ENCODE assay signal across 8 mouse cellular contexts in the genomic region with DNA sequence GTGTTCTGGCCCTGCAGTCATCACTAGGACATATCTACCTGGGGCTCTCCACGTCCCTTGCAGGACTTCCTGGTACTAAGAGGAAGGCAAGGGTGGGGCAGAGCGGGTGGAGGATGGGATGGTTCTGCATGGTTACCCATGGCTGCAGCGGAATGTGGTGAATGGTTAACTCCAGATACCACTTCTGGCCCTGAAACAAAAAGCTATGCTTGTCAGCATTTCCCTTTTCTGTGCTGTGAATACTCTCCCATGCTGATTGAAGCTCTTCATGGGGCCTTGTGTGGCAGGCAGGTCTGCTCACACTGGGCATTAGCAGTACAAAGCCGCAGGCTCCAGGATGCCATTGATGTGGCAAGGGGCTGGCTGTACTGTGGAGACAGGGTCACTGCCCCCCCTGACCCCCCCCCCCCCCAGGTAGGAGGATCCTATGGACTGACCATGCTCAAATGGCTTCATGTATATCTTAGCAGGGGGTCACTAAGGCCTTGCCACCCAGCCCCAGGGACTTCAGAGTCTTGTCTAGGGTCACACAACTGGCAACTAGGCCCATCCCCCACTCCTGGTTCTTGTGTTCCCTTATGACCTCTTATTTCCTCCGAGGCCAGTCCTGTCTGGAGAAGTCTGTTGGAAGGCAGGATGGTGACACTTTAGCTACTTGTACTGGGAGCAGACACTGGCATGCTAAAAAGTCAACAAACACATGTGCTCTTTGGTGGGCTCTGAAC.
DNase-seq lines count a peak whose midpoint lies in the region; TF ChIP-seq lines count a peak whose summit lies in the region.

No protein-coding gene starts in this region.

- WGBS in cerebellum, adult 2 months = 66% methylated on average over 5 of the region's 5 CpGs

- peak; percentile 19 for DNase-seq in ovary, adult 18-20 months (ENCODE audit: low spot score)
- no peak for DNase-seq in ovary, postnatal 36 days (ENCODE audit: low spot score)
- DNase-seq in kidney, adult 9 months = peak; percentile 96
- DNase-seq in lung, postnatal 25 days (ENCODE audit: low spot score) = peak; percentile 72
- no peak for DNase-seq in cerebellum, adult 2 months
- no peak for DNase-seq in gastrocnemius, adult 18-20 months (ENCODE audit: low spot score)
- no peak for DNase-seq in cerebellum, postnatal 10 days
- no peak for DNase-seq in left cerebral cortex, adult 9 months (ENCODE audit: low spot score in 2 of 2)

- no peaks in the 10 kb centered on the region for H3K4me1 ChIP-seq in cerebellum, adult 2 months (ENCODE audit: control insufficient read depth, insufficient read depth, low read length)

- H3K27me3 ChIP-seq in cerebellum, adult 2 months (ENCODE audit: control insufficient read depth, insufficient read depth, low read length) = no peaks in the 10 kb centered on the region

- no peak overlapping the region for H3K4me3 ChIP-seq in cerebellum, adult 2 months (replicated peaks; ENCODE audit: insufficient read depth, low read depth, low read length)

- H3K27ac ChIP-seq in cerebellum, adult 2 months (ENCODE audit: insufficient read depth, low read length) = no peak overlapping the region

- no peak for TF ChIP-seq CTCF in cerebellum, adult 2 months (IDR thresholded peaks at IDR 0.05; ENCODE audit: borderline replicate concordance, insufficient read depth, low read depth, low read length)

- no peak for TF ChIP-seq POLR2A in cerebellum, adult 2 months (IDR thresholded peaks at IDR 0.05; ENCODE audit: borderline replicate concordance, insufficient read depth, low read length)

Comparison
In these comparisons a context has a peak if more than half of its experiments do, and no peak if none do; other contexts are left out.
1. DNase-seq: peak in ovary, adult 18-20 months (single experiment), kidney, adult 9 months (single experiment) and lung, postnatal 25 days (single experiment); none in ovary, postnatal 36 days (single experiment), cerebellum, adult 2 months (0 of 2), gastrocnemius, adult 18-20 months (single experiment), cerebellum, postnatal 10 days (0 of 2) and left cerebral cortex, adult 9 months (0 of 2).